Mouse (Mus musculus) adrenal gland, postnatal 4 days (tissue): ENCODE measurements around the gene Phldb3. TPM values are rescaled to one million over a fixed set of nuclear protein-coding genes. Genes with fewer than 3 reads are reported as not detected.

Experiments
- total RNA-seq, 2 experiments: library from RNA; stranded (reverse); gene quantifications; 2 replicates each; pipeline ENCODE4 v1.2.3; 2021

Phldb3 gene
- total RNA-seq, 2 experiments from 2014 or later = 6.5 to 6.9 TPM

Other genes with a start within 250 kb of the Phldb3 start
- gene Kcnn4, start 240.5 kb upstream of the Phldb3 start, total RNA-seq = 1 to 10 TPM; 3.0 to 7.3 TPM
- 10 to 100 TPM; 25.6 to 32.3 TPM for gene Smg9, start 211.1 kb upstream of the Phldb3 start, total RNA-seq
- gene Irgc1, start 158.5 kb upstream of the Phldb3 start, total RNA-seq = not detected
- 10 to 100 TPM; 11.9 to 13.1 TPM for gene Plaur, start 148.3 kb upstream of the Phldb3 start, total RNA-seq
- 10 to 100 TPM; 12.6 to 17.7 TPM for gene Cadm4, start 128.7 kb upstream of the Phldb3 start, total RNA-seq
- 10 to 100 TPM; 11.1 to 16.2 TPM for gene Zfp428, start 103.8 kb upstream of the Phldb3 start, total RNA-seq
- gene AC161166.1, start 98.3 kb upstream of the Phldb3 start, total RNA-seq = not detected
- gene Irgq, start 80.1 kb upstream of the Phldb3 start, total RNA-seq = 10 to 100 TPM; 24.9 to 25.7 TPM
- not detected for gene Pinlyp, start 64.6 kb upstream of the Phldb3 start, total RNA-seq
- gene Xrcc1, start 64.5 kb upstream of the Phldb3 start, total RNA-seq = 10 to 100 TPM; 56.8 to 64.4 TPM
- 10 to 100 TPM; 17.7 to 20.4 TPM for gene Ethe1, start 23.2 kb upstream of the Phldb3 start, total RNA-seq
- gene Zfp575, start 23.1 kb upstream of the Phldb3 start, total RNA-seq = 1 to 10 TPM; 1.8 to 2.0 TPM
- gene Lypd3, start 25.8 kb downstream of the Phldb3 start, total RNA-seq = 1 to 10 TPM in 1 of 2 experiments, under 1 TPM in 1; 0.70 to 1.5 TPM
- not detected for gene Tex101, start 65.9 kb downstream of the Phldb3 start, total RNA-seq
- not detected for gene BC049730, start 98.5 kb downstream of the Phldb3 start, total RNA-seq
- gene Gm4763, start 116.1 kb downstream of the Phldb3 start, total RNA-seq = not detected
- gene Cd177, start 149.5 kb downstream of the Phldb3 start, total RNA-seq = 1 to 10 TPM; 1.5 to 3.9 TPM
- under 1 TPM; 0.48 to 0.51 TPM for gene Ceacam10, start 166.4 kb downstream of the Phldb3 start, total RNA-seq